Mouse (Mus musculus): Measurements from ENCODE around the gene Fam214b. TPM values are rescaled to one million over a fixed set of nuclear protein-coding genes. Genes with fewer than 3 reads are reported as not detected.

Fam214b gene
- 10 to 100 TPM; 20.0 to 24.6 TPM for total RNA-seq (2023)

GRCm38 (mm10) chr4:43045659-43046302 is at the start of gene Fam214b:
Gene Fam214b (minus strand): TSS chr4:43046220.

GRCm38 (mm10) chr4:43058753-43059654 is 13.0 kb upstream of the Fam214b start, which contains the start of gene Unc13b:
Gene Unc13b (plus strand): TSS chr4:43058953.

GRCm38 (mm10) chr4:43031237-43031995 is 14.6 kb downstream of the Fam214b start, which contains the start of gene Stoml2:
Gene Stoml2 (minus strand): TSS chr4:43031710.

GRCm38 (mm10) chr4:43025084-43025960 is 20.7 kb downstream of the Fam214b start, which contains the start of gene Pigo:
Gene Pigo (minus strand): TSS chr4:43025819.

GRCm38 (mm10) chr4:43010161-43011038 is 35.6 kb downstream of the Fam214b start, which contains the start of gene Fancg:
Gene Fancg (minus strand): TSS chr4:43010506.

GRCm38 (mm10) chr4:43000141-43000986 is 45.7 kb downstream of the Fam214b start, which contains the start of gene Vcp:
Gene Vcp (minus strand): TSS chr4:43000507.

Other genes starting within 250 kb of the Fam214b start
- gene Fam205a1, start 192.3 kb downstream of the Fam214b start, total RNA-seq (2023): not detected
- not detected for gene Gm12394, start 189.4 kb downstream of the Fam214b start, total RNA-seq (2023)
- not detected for gene Fam205c, start 172.0 kb downstream of the Fam214b start, total RNA-seq (2023)
- not detected for gene Phf24, start 129.6 kb downstream of the Fam214b start, total RNA-seq (2023)
- gene Dnajb5, start 96.4 kb downstream of the Fam214b start, total RNA-seq (2023): 10 to 100 TPM; 30.5 to 36.6 TPM
- gene 1700022I11Rik, start 76.6 kb downstream of the Fam214b start, total RNA-seq (2023): 1 to 10 TPM in 1 of 2 experiments, not detected in 1; 1.2 TPM
- gene Vcp, start 45.7 kb downstream of the Fam214b start, total RNA-seq (2023): 100 to 1,000 TPM; 107 to 119 TPM
- 10 to 100 TPM; 34.4 to 36.7 TPM for gene Fancg, start 35.7 kb downstream of the Fam214b start, total RNA-seq (2023)
- 10 to 100 TPM; 35.7 to 37.4 TPM for gene Pigo, start 20.4 kb downstream of the Fam214b start, total RNA-seq (2023)
- gene Stoml2, start 14.5 kb downstream of the Fam214b start, total RNA-seq (2023): 10 to 100 TPM; 80.4 to 84.8 TPM
- gene Unc13b, start 12.7 kb upstream of the Fam214b start, total RNA-seq (2023): under 1 TPM; 0.33 to 0.96 TPM
- gene Atp8b5, start 220.9 kb upstream of the Fam214b start, total RNA-seq (2023): not detected

Measured in B cell, adult 67 days (primary cell).